Mouse (Mus musculus) c-Kit-positive CD71-positive TER-119-positive erythroid progenitor cells, embryonic 14.5 days (primary cell): ENCODE data around the gene Arl6ip4.

ENCODE experiments used
- DNase-seq: peaks from one replicate; pipeline ENCODE4 v3.0.0-alpha.2; 2013; ENCODE audit warnings: low spot score

Gene Arl6ip4

GRCm38 (mm10) chr5:124155943-124156342, 40.1 kb downstream of the Arl6ip4 start:
- no peak for DNase-seq

- DNase-seq, result no peak
These were observed 42.4 kb downstream of the Arl6ip4 start for GRCm38 (mm10) chr5:124158305-124158704.

DNA sequence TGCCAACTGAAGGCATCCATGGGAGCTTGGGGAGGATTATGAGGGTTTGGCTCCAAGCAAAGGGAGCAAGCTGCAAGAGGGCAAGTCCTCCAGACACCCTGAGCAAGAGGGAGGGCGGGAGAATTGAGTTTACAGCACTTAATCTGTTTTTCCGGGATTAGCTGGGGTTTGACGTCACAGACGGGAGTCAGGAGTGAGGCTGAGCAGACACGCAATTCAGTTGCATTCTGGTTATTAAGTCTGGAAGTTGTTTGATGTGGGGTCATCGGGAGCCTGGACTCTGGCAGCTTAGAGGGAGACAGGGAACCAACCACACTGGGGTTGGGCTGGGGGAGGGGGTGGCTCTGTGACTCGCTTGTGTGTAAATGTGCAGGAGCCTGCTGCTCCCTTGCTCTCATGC, 43.6 kb downstream of the Arl6ip4 start:
- DNase-seq, result no peak

DNA sequence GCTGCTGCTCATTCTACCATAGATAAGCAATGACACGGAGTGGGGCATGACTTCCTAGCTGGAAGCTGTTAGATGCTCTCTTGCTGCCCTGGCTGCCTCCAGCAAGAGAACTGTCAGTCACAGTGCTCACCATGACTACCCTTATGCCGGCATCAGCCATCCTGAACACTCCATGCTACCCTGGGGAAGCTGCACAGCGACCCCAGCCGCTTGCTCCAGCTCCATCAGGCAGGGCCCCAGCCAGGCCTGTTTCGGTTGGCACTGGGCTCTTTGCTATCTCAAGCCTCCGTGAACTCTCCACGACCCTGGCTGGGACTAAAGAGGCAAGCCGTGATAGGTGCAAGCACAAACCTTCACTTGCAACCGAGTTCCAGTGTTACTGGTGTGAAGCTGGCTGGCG, 45.9 kb downstream of the Arl6ip4 start:
- no peak for DNase-seq

- DNase-seq, result peak; percentile 50
These were observed 46.7 kb downstream of the Arl6ip4 start for GRCm38 (mm10) chr5:124162577-124162976.

GRCm38 (mm10) chr5:124163445-124163844, 47.6 kb downstream of the Arl6ip4 start:
- no peak for DNase-seq

DNA sequence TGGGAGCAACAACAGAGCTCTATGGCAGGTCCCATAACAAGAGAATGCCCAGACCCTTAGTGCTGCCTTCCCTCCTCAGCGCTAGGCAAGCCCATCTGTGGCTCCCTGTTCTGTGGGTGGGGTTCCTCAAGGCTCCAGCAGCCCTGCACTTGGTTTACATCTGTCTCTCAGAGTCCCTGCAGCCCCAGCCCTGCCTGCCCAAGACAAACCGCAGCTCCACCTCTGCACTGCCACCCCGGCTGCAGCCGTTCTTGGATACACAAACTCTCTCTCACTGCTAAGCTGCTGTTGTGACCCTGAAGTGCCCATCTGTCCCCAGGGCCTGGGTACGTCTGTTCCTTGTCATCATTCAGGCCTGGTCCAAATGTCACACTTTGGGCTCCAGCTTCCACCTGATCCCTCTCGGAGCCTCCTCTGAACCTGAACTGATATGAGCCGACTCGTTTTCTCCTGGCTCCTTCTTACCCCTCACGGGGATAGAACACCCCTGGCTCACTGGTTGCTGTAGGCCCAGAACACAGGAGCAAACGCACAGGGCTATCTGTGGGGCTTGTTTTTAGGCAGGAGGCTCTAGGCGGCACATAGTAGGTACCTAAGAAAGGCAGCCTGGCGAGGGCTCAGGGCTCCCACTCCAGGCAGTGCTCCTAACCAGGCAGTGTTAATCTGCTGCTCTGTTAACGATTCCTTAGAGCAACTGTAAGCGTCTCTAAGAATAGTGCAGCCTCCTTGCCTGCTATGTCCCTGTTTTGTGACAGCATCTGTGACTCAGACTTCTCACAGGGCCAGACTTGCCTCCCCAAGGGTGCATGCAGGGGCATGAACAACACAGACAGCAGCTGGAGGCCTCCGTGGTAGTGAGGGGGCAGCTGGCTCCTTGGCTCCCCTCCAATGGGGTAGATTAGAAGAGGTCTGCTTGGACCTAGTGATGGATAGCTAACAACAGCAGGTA, 50.0 kb downstream of the Arl6ip4 start:
- DNase-seq, result no peak

- DNase-seq, result no peak
These were observed 50.9 kb downstream of the Arl6ip4 start for GRCm38 (mm10) chr5:124166741-124167140.

DNA sequence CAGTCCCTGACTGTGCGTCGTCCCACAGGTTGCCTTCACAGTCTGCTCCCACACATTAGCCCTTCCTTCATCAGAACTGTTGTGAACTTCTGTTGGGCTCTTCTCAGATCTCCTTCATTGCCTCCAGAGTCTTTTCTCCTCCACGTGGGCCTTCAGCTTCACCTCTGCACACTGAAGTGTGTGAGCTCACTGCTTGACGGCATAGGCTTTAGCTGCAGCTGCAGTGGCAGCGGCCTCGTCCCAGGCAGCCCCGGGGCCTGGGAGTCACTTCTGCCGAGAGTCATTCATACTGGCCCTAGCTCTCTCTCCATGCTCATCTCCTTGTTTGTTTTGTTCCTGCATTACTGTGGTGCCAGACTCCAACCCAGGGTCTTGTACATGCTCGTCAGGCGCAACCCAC, 51.7 kb downstream of the Arl6ip4 start:
- DNase-seq, result no peak
